Mouse (Mus musculus) kidney, embryonic 14.5 days (tissue): ENCODE measurements around the gene Junb. TPM values are rescaled to one million over a fixed set of nuclear protein-coding genes. Genes with fewer than 3 reads are reported as not detected.

Experiments used
- ATAC-seq: fragments of 200-750 bp; cut with Nextera tagmentation; 2 replicates; pipeline ENCODE4 v1.8.0; 2017; ENCODE audit warnings: moderate number of reproducible peaks, mild to moderate bottlenecking, moderate TSS enrichment, moderate library complexity; ENCODE audit not compliant: low FRiP score, low TSS enrichment
- H3K27ac ChIP-seq: fragments of 300-500 bp; sonication (generic); 2 replicates; pipeline ENCODE4 v1.5.1; 2014; ENCODE audit warnings: low read depth, mild to moderate bottlenecking, low read length, moderate library complexity, mixed read lengths
- H3K27me3 ChIP-seq: fragments of 300-500 bp; sonication (generic); 2 replicates; pipeline ENCODE4 v1.6.1; 2014; ENCODE audit warnings: mild to moderate bottlenecking, low read length; ENCODE audit not compliant: control insufficient read depth, insufficient read depth
- H3K36me3 ChIP-seq: fragments of 300-500 bp; sonication (generic); 2 replicates; pipeline ENCODE4 v1.6.1; 2014; ENCODE audit warnings: low read length, mixed read lengths; ENCODE audit not compliant: control insufficient read depth, insufficient read depth
- H3K4me1 ChIP-seq: fragments of 300-500 bp; sonication (generic); 2 replicates; pipeline ENCODE4 v1.6.1; 2014; ENCODE audit warnings: low read length, mixed read lengths; ENCODE audit not compliant: control insufficient read depth, insufficient read depth
- H3K4me2 ChIP-seq: fragments of 300-500 bp; sonication (generic); replicated peaks from 2 replicates; pipeline ENCODE4 v1.6.1; 2014; ENCODE audit warnings: low read depth, mild to moderate bottlenecking, low read length
- H3K4me3 ChIP-seq: fragments of 300-500 bp; sonication (generic); 2 replicates; pipeline ENCODE4 v1.5.1; 2014; ENCODE audit warnings: mild to moderate bottlenecking, low read length
- H3K9ac ChIP-seq: fragments of 300-500 bp; sonication (generic); 2 replicates; pipeline ENCODE4 v1.6.1; 2014; ENCODE audit warnings: low read depth, mild to moderate bottlenecking, low read length, moderate library complexity
- H3K9me3 ChIP-seq: fragments of 300-500 bp; sonication (generic); 2 replicates; pipeline ENCODE4 v1.6.1; 2016; ENCODE audit warnings: low read length; ENCODE audit not compliant: control insufficient read depth
- WGBS: fragments of 180-500 bp; shearing (Covaris S2); extraction: QIAGEN DNeasy Blood & Tissue Kit; methylation state at CpG from one replicate; pipeline ENCODE4 v1.1.7; 2014; 5-methylcytosine and 5-hydroxymethylcytosine counted together
- polyA plus RNA-seq: library from polyadenylated mRNA; unstranded; fragments of >200 nt; fragmentation: Nextera tagmentation; extraction: Ambion mirVana; gene quantifications from 2 replicates; pipeline ENCODE4 v1.2.1, GENCODE M21; 2014

Junb gene
- polyA plus RNA-seq, 1 experiment from 2014 or later: 10.0 TPM

DNA sequence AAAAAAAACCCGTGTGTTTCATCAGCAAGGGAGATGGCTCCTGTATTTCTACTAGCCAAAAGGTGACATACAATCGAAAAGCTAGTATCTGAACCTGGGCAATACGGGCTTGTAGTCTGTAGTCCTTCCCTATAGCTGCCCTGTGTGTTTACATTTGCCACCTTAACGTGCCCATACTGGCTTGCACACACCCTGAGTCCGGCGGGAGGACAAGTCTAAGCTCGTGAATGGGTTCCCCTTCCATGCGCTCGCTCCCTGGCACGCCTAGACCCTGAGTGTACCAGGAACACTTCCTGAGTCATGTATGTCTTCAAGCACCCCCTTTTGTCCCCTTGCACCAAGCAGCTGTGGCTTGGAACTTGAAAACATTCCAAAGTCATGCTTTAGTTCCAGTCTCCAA lies 38.2 kb upstream of the Junb start:
- no peak for ATAC-seq
- Histone ChIP-seq H3K4me2 (no peak overlapping the region), H3K4me3 (no peak overlapping the region), H3K27ac (no peak overlapping the region), H3K4me1 (no peaks in the 10 kb centered on the region), H3K9me3 (no peaks in the 10 kb centered on the region), H3K9ac (no peak overlapping the region), H3K27me3 (peaks cover 7% of the 10 kb centered on the region), H3K36me3 (peaks cover 38% of the 10 kb centered on the region)
- 71% methylated on average over 10 of the region's 10 CpGs for WGBS

DNA sequence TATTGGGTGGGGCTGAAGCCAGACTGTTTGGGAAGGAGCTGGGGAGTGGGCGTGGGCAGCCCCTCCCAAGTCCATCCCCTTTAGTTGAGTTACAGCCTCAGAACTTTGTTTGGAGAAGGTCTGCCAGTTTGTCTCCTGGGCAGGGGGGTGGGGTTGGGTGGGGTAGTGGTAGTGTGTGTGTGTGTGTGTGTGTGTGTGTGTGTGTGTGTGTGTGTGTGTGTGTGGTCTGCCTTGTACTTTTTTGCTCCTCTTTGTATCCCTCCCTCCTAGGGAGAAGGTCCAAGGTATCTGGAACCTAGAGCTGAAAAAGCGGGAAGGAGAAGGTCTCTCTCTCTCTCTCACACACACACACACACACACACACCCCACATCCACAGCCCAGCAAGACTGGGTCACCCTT lies 35.9 kb upstream of the Junb start, which contains the start of gene Best2:
Gene Best2 (minus strand): TSS at position 101 of the 400 bp plus-strand sequence.
- Histone ChIP-seq H3K9ac (no peak within 1 kb of the TSS), H3K36me3 (peaks cover 21% of the 10 kb centered on the region), H3K4me1 (no peaks in the 10 kb centered on the region), H3K9me3 (no peaks in the 10 kb centered on the region), H3K4me3 (peak within 1 kb of the TSS; percentile 25), H3K4me2 (peak within 1 kb of the TSS; percentile 40), H3K27me3 (peaks cover 18% of the 10 kb centered on the region), H3K27ac (no peak within 1 kb of the TSS)
- WGBS: 57% methylated on average over 2 of the region's 2 CpGs
- no peak for ATAC-seq

GRCm38 (mm10) chr8:85013230-85013840 lies 34.8 kb upstream of the Junb start:
- H3K4me3 ChIP-seq: peak overlapping the region; percentile 25
- H3K4me2 ChIP-seq: peak overlapping the region; percentile 40
- no peaks in the 10 kb centered on the region for H3K9me3 ChIP-seq
- no peaks in the 10 kb centered on the region for H3K4me1 ChIP-seq
- no peak overlapping the region for H3K9ac ChIP-seq
- ATAC-seq: peak; percentile 76
- H3K27ac ChIP-seq: no peak overlapping the region
- H3K27me3 ChIP-seq: peaks cover 23% of the 10 kb centered on the region
- H3K36me3 ChIP-seq: peaks cover 10% of the 10 kb centered on the region
- 6% methylated on average over 26 of the region's 26 CpGs for WGBS

DNA sequence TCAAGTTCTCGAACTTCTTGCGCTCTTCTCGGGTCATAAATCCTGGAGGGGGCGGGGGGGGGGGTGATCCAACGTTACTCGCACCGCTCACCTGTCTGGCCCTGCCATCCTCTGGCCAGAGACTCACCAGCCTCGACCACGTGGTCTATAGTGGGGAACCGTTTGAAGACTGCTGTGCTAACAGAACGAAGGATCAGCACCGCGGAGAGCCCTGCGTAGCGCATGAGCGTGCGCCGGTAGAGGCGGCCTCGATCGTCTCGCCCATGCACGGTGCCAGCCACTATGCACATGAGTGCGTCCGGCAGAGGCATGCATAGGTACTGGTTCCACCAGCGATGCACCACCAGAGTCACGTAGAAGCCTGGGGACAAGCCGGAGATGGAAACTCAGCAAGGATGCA lies 32.7 kb upstream of the Junb start:
- WGBS: 13% methylated on average over 28 of the region's 28 CpGs
- H3K4me2 ChIP-seq: no peak overlapping the region
- no peaks in the 10 kb centered on the region for H3K36me3 ChIP-seq
- no peak overlapping the region for H3K27ac ChIP-seq
- no peak overlapping the region for H3K4me3 ChIP-seq
- no peak overlapping the region for H3K9ac ChIP-seq
- H3K27me3 ChIP-seq: peaks cover 27% of the 10 kb centered on the region
- no peaks in the 10 kb centered on the region for H3K4me1 ChIP-seq
- no peaks in the 10 kb centered on the region for H3K9me3 ChIP-seq
- ATAC-seq: peak; percentile 43; the same call in 1 of the 2 replicates

GRCm38 (mm10) chr8:85007686-85008085 lies 29.2 kb upstream of the Junb start:
- no peaks in the 10 kb centered on the region for H3K36me3 ChIP-seq
- no peak overlapping the region for H3K4me3 ChIP-seq
- no peak overlapping the region for H3K27ac ChIP-seq
- H3K4me2 ChIP-seq: no peak overlapping the region
- no peaks in the 10 kb centered on the region for H3K9me3 ChIP-seq
- no peak overlapping the region for H3K9ac ChIP-seq
- peaks cover 21% of the 10 kb centered on the region for H3K27me3 ChIP-seq
- no peaks in the 10 kb centered on the region for H3K4me1 ChIP-seq
- 21% methylated on average over 25 of the region's 25 CpGs for WGBS
- ATAC-seq: no peak

DNA sequence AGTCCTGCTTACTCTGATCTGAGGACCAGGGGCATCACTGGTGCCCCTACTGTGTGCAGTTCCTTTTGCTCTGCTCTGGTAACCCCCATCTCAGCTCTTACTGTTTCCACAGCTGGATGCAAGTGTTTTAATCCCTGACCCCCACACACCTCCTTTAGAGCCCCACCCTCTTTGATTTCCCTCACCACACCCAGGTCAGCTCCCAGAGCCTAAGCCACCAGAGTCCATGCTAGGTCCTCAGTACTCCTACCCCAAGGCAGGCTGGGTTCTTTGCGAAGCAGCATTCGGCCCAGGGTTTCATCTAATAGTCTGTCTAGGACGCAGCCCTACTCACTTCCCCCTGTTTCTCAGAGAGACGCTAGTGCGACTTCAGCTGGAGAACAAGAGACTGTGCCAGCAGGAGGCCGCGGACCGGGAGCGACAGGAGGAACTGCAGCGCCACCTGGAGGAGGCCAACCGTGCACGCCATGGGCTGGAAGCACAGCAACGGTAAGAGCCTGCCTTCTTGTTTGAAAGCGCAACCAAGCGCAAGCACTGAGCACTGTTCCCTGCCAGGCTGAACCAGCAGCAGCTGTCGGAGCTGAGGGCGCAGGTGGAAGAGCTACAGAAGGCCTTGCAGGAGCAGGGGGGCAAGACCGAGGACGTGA lies 19.3 kb upstream of the Junb start:
- no peak overlapping the region for H3K4me3 ChIP-seq

DNA sequence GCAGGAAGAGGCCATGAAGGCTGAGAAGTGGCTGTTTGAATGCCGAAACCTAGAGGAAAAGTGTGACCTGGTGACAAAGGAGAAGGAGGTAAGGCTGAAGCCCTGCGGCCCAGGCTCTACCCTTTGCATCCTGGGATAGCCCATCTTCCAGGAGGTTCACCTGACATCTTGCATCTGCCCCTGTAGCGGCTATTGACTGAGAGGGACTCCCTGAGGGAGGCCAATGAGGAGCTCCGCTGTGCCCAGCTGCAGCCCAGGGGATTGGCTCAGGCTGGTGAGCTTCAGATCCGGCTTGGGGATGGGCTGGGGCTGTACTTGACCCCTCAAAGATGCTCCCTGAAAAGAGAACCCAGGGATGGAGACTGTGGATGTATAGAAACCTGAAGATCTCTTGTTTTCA lies 18.5 kb upstream of the Junb start:
- Histone ChIP-seq H3K4me3 (no peak overlapping the region), H3K9ac (no peak overlapping the region), H3K4me2 (no peak overlapping the region), H3K27ac (no peak overlapping the region), H3K27me3 (peaks cover 7% of the 10 kb centered on the region; the same call in 1 of the 2 replicates), H3K4me1 (no peaks in the 10 kb centered on the region), H3K9me3 (no peaks in the 10 kb centered on the region), H3K36me3 (no peaks in the 10 kb centered on the region; the same call in 1 of the 2 replicates)
- WGBS: 87% methylated on average over 5 of the region's 5 CpGs
- ATAC-seq: peak; percentile 25; the same call in 1 of the 2 replicates

More for the DNA sequence above, 19.3 kb upstream of the Junb start:
- H3K4me2 ChIP-seq: 0 out of 2 replicates have a peak overlapping the region, but pooled peaks have one; percentile 5
- no peaks in the 10 kb centered on the region for H3K4me1 ChIP-seq
- ATAC-seq: peak; percentile 73
- H3K9me3 ChIP-seq: no peaks in the 10 kb centered on the region
- H3K36me3 ChIP-seq: no peaks in the 10 kb centered on the region; the same call in 1 of the 2 replicates
- H3K27ac ChIP-seq: no peak overlapping the region
- 5% methylated on average over 19 of the region's 19 CpGs for WGBS
- no peak overlapping the region for H3K9ac ChIP-seq
- peaks cover 7% of the 10 kb centered on the region; the same call in 1 of the 2 replicates for H3K27me3 ChIP-seq

DNA sequence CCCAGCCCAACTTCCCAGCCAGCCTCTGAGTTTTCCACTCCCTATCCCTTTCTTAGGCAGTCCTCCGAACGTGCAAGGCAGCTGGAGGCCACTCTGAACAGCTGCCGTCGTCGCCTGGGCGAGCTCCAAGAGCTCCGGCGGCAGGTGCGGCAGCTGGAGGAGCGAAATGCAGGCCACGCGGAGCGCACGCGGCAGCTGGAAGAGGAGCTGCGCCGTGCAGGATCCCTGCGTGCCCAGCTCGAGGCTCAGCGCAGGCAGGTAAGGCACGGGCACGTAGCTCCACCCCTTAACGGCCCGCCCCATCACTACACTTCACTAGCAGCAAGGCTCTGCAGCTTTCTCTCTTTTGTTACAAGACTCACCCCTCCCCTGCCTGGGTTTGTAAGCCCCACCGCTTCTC lies 17.2 kb upstream of the Junb start:
- 21% methylated on average over 25 of the region's 25 CpGs for WGBS
- H3K9me3 ChIP-seq: no peaks in the 10 kb centered on the region
- no peak overlapping the region for H3K4me2 ChIP-seq
- no peak overlapping the region for H3K27ac ChIP-seq
- no peak overlapping the region for H3K4me3 ChIP-seq
- no peak overlapping the region for H3K9ac ChIP-seq
- no peaks in the 10 kb centered on the region; the same call in 1 of the 2 replicates for H3K36me3 ChIP-seq
- peaks cover 7% of the 10 kb centered on the region; the same call in 1 of the 2 replicates for H3K27me3 ChIP-seq
- H3K4me1 ChIP-seq: no peaks in the 10 kb centered on the region
- ATAC-seq: no peak

GRCm38 (mm10) chr8:84994375-84994774 lies 15.9 kb upstream of the Junb start:
- WGBS: 91% methylated on average over 9 of the region's 9 CpGs
- no peaks in the 10 kb centered on the region; the same call in 1 of the 2 replicates for H3K36me3 ChIP-seq
- no peaks in the 10 kb centered on the region for H3K9me3 ChIP-seq
- no peak for ATAC-seq
- H3K27ac ChIP-seq: no peak overlapping the region
- peaks cover 4% of the 10 kb centered on the region; the same call in 1 of the 2 replicates for H3K4me1 ChIP-seq
- peaks cover 7% of the 10 kb centered on the region; the same call in 1 of the 2 replicates for H3K27me3 ChIP-seq
- H3K4me3 ChIP-seq: no peak overlapping the region
- no peak overlapping the region for H3K4me2 ChIP-seq
- no peak overlapping the region for H3K9ac ChIP-seq
